Mouse (Mus musculus) heart, embryonic 16.5 days (tissue): ENCODE measurements around the gene Il1f10. TPM values are rescaled to one million over a fixed set of nuclear protein-coding genes. Genes with fewer than 3 reads are reported as not detected.

Source experiments
- ATAC-seq: fragments of 200-750 bp; cut with Nextera tagmentation; replicated peaks from 2 replicates; pipeline ENCODE4 v1.8.0; 2017; ENCODE audit warnings: moderate number of reproducible peaks; ENCODE audit not compliant: insufficient read depth, low FRiP score; ENCODE audit errors: extremely low read depth
- H3K27ac ChIP-seq: fragments of 300-500 bp; sonication (generic); 2 replicates; pipeline ENCODE4 v1.5.1; 2014; ENCODE audit warnings: mild to moderate bottlenecking, low read length, control low read depth, moderate library complexity
- H3K27me3 ChIP-seq: fragments of 300-500 bp; sonication (generic); 2 replicates; pipeline ENCODE4 v1.6.1; 2014; ENCODE audit warnings: low read length, mixed read lengths; ENCODE audit not compliant: control insufficient read depth, insufficient read depth
- H3K36me3 ChIP-seq: fragments of 300-500 bp; sonication (generic); 2 replicates; pipeline ENCODE4 v1.6.1; 2014; ENCODE audit not compliant: control insufficient read depth, insufficient read depth
- H3K4me1 ChIP-seq: fragments of 300-500 bp; sonication (generic); 2 replicates; pipeline ENCODE4 v1.6.1; 2014; ENCODE audit warnings: low read length, mixed read lengths; ENCODE audit not compliant: control insufficient read depth, insufficient read depth
- H3K4me2 ChIP-seq: fragments of 300-500 bp; sonication (generic); 2 replicates; pipeline ENCODE4 v1.6.1; 2014; ENCODE audit warnings: low read depth, mild to moderate bottlenecking, control low read depth, low read length
- H3K4me3 ChIP-seq: fragments of 300-500 bp; sonication (generic); 2 replicates; pipeline ENCODE4 v1.5.1; 2014; ENCODE audit warnings: mild to moderate bottlenecking, control low read depth, low read length
- H3K9ac ChIP-seq: fragments of 300-500 bp; sonication (generic); 2 replicates; pipeline ENCODE4 v1.6.1; 2014; ENCODE audit warnings: low read length, control low read depth
- H3K9me3 ChIP-seq: fragments of 300-500 bp; sonication (generic); replicated peaks from 2 replicates; pipeline ENCODE4 v1.6.1; 2016; ENCODE audit warnings: low read length; ENCODE audit not compliant: control insufficient read depth
- WGBS: fragments of 180-500 bp; shearing (Covaris S2); extraction: QIAGEN DNeasy Blood & Tissue Kit; methylation state at CpG from one replicate; pipeline ENCODE4 v1.1.7; 2014; 5-methylcytosine and 5-hydroxymethylcytosine counted together
- polyA plus RNA-seq: library from polyadenylated mRNA; unstranded; fragments of >200 nt; fragmentation: Nextera tagmentation; extraction: Ambion mirVana; gene quantifications from 2 replicates; pipeline ENCODE4 v1.2.1, GENCODE M21; 2015

Il1f10 gene
- polyA plus RNA-seq: not detected in 2 replicates

DNA sequence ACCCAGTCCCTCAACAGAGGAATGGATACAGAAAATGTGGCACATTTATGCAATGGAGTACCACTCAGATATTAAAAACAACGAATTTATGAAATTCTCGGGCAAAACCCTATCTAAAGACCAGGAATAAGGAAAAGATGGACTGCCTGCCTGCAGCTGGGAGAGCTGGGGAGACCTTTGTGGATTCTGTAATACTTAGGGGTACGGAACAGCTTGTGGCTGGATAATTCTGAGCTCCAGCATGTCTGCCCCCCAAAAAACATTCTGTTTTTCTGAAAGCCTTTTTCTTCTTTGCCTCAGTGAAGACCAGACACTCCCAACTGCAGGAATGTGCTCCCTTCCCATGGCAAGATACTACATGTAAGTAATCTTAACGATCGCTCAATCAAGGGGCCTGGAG, at the start of gene Il1f10:
Gene Il1f10, plus strand, starts transcription at position 301 of the 400 bp plus-strand sequence.
- Histone ChIP-seq H3K4me3 (no peak within 1 kb of the TSS), H3K36me3 (no peaks in the 10 kb centered on the region), H3K9ac (no peak within 1 kb of the TSS), H3K27ac (no peak within 1 kb of the TSS), H3K9me3 (no peaks in the 10 kb centered on the region), H3K27me3 (peaks cover 3% of the 10 kb centered on the region; the same call in 1 of the 2 replicates), H3K4me2 (no peak within 1 kb of the TSS), H3K4me1 (peaks cover 2% of the 10 kb centered on the region; the same call in 1 of the 2 replicates)
- ATAC-seq: no peak
- 67% methylated on average over 5 of the region's 5 CpGs for WGBS

DNA sequence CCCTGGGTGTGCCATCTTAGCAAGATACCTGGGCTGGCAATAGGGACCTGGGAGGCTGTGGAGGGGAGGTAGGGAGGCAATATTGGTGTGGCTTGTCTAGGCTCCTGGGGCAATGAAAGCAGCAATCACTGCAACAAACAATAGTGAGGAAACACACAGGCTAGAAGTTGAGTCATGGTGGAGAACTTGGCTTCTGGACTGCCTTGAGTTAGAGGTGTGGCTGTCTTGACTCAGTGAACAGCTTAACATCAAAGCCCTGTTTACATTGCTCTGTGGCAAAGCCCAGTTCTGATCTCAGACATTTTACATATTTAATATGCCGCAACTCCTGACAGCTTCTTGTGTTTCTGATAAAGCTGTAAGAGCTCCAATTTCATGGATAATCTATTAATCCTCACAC, 23.5 kb upstream of the Il1f10 start:
- Histone ChIP-seq H3K27me3 (no peaks in the 10 kb centered on the region), H3K36me3 (no peaks in the 10 kb centered on the region), H3K27ac (no peak overlapping the region), H3K4me3 (no peak overlapping the region), H3K4me1 (no peaks in the 10 kb centered on the region), H3K9me3 (no peaks in the 10 kb centered on the region), H3K9ac (no peak overlapping the region), H3K4me2 (no peak overlapping the region)
- ATAC-seq: no peak
- WGBS: 76% methylated on average over 1 of the region's 1 CpGs

DNA sequence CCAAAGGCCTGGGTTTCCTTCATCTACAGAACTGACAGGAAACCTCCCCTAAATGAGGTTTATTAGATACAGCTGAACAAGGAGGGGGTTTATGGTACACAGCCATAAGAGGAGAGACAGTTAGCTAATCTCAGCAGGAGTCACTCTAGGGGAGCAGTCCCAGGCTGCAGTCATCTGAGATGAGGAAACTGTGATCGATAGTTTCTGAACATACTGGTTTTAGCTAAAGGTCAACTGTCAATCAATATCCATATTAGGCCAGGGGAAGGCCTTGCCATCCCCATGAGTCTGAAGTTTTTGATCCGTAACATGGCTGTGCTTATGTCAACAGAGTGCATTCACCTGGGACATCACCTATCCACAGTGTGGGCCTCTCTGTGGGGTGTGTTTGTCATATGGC, 17.4 kb upstream of the Il1f10 start:
- no peaks in the 10 kb centered on the region for H3K27me3 ChIP-seq
- no peak overlapping the region for H3K27ac ChIP-seq
- no peaks in the 10 kb centered on the region for H3K4me1 ChIP-seq
- H3K4me3 ChIP-seq: no peak overlapping the region
- H3K9me3 ChIP-seq: no peaks in the 10 kb centered on the region
- no peaks in the 10 kb centered on the region for H3K36me3 ChIP-seq
- H3K9ac ChIP-seq: no peak overlapping the region
- WGBS: 78% methylated on average over 2 of the region's 2 CpGs
- no peak overlapping the region for H3K4me2 ChIP-seq
- no peak for ATAC-seq

DNA sequence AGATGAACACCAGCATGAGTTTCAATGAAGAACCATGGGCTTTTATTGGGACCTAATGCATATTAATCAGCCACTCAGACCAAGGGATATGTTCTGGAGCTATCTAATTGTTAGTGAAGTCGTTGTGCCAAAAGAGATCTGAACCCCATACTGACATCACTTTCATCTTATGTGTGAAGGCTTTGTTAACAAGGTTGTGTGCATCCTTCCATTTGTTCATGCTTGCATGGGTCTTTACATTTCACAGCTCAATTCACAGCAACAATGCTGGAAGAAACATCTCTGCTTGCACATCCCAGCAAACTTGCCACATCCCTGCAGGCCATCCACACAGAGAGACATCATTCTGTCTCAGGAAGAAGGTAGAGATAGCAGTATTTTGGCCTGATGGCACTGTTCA, 15.8 kb upstream of the Il1f10 start:
- no peak overlapping the region for H3K4me3 ChIP-seq

DNA sequence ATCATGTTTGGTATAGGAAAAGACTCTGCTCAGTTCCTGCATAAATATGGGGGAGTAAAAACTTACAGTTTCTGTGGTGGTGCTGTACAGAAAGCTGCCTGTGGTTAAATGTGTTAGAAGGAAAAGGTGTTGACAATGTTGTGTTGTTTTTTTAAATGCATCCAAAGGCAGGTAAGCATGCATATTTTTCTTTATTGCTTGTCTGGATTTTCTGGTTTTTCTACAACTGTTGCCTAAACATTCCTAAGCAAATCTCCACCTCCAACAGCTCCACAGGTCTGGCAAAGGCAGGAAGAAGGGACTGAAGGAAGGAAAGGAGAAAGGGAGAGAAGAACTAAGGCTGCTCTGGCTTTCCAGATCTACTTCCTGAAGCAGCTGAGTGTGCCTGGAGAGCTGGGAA, 14.3 kb upstream of the Il1f10 start, which contains the start of gene Il1f5:
Gene Il1f5, plus strand, starts transcription at position 301 of the 400 bp plus-strand sequence.
- H3K4me3 ChIP-seq: no peak within 1 kb of the TSS
- H3K9ac ChIP-seq: no peak within 1 kb of the TSS
- no peak for ATAC-seq
- no peak within 1 kb of the TSS for H3K27ac ChIP-seq
- no peaks in the 10 kb centered on the region for H3K27me3 ChIP-seq
- no peaks in the 10 kb centered on the region for H3K9me3 ChIP-seq
- no peaks in the 10 kb centered on the region for H3K4me1 ChIP-seq
- no peak within 1 kb of the TSS for H3K4me2 ChIP-seq
- H3K36me3 ChIP-seq: no peaks in the 10 kb centered on the region

More for the DNA sequence above, 15.8 kb upstream of the Il1f10 start:
- Histone ChIP-seq H3K4me1 (no peaks in the 10 kb centered on the region), H3K9me3 (no peaks in the 10 kb centered on the region), H3K36me3 (no peaks in the 10 kb centered on the region), H3K27me3 (no peaks in the 10 kb centered on the region), H3K9ac (no peak overlapping the region), H3K4me2 (no peak overlapping the region), H3K27ac (no peak overlapping the region)
- 26% methylated on average over 1 of the region's 1 CpGs for WGBS
- ATAC-seq: no peak

DNA sequence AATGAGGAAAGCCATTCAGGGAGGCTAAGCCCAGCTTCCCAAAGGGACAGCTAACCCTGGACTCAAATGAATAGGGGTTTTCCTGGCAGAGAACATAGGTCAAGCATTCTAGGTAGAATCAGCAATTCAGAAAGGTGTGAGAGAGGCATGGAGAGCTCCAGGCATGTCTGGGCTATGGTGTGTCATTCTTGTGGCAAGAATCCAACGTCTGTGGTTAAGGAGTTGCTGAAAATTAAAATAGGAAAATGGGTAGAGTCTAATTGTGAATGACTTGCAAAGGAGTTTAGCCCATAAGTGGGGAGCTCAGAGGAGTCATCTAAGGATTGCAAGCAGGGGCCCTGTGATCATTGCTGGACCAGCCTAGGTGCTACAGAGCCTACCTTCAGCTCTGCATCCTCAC, 3.6 kb downstream of the Il1f10 start:
- 32% methylated on average over 1 of the region's 1 CpGs for WGBS
- ATAC-seq: no peak
- Histone ChIP-seq H3K4me2 (no peak overlapping the region), H3K4me3 (no peak overlapping the region), H3K27ac (no peak overlapping the region), H3K27me3 (peaks cover 6% of the 10 kb centered on the region; the same call in 1 of the 2 replicates), H3K9ac (no peak overlapping the region), H3K4me1 (peaks cover 2% of the 10 kb centered on the region; the same call in 1 of the 2 replicates), H3K9me3 (no peaks in the 10 kb centered on the region), H3K36me3 (no peaks in the 10 kb centered on the region)

DNA sequence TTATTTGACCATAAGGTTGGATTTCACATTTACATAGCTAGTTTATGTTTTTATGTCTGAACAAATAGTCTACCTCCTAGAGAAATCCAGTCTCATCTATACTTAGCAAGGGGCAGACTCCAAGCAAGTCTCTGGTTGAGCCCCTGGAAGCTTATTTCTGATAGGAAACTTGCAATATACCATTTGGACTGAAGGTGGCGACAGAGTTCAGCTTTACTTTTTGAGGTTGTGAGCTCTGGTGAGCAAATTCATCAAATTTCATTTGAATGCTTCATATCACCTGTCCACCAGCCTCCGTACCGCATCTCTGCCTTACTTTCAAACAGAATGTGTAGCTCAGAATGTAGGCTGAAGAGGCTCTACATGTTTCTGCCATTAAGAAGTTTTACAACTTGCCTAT, 5.8 kb downstream of the Il1f10 start:
- Histone ChIP-seq H3K36me3 (no peaks in the 10 kb centered on the region), H3K4me3 (no peak overlapping the region), H3K4me1 (no peaks in the 10 kb centered on the region), H3K9ac (no peak overlapping the region), H3K4me2 (no peak overlapping the region), H3K27ac (no peak overlapping the region), H3K9me3 (no peaks in the 10 kb centered on the region), H3K27me3 (peaks cover 6% of the 10 kb centered on the region; the same call in 1 of the 2 replicates)
- WGBS: 12% methylated on average over 3 of the region's 3 CpGs
- no peak for ATAC-seq

DNA sequence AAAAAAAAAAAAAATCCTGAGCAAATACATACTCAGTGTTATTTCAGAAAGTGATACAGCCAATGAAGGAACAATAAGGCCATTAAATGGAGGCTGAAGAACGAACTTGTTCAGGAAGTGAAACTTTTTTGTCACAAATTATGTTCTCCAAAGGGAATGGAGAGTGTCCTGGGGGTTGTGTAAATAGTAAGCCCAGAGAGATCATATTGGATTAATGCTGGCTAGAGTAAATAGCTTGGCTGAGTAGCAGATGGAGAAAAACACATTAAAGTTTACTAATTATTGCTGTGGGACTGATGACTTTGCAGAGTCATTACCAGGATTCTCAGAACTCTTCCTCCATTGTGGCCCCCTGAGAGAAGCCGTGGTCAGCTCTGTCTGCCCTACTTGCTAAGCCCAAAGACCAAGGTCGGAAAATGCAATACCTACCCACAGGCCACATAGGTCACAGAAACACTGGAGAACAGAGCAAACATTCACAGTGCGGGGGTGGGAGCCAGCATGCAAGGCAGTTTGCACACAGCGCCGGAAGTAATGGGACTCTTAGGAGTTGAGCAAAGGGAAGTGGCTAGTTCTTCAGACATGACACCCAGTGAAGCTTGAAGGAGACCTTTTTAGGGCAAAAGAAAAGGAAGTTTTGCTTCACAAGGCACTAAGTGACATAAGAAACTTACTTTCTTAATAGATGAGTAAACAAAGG, 20.5 kb downstream of the Il1f10 start:
- Histone ChIP-seq H3K36me3 (no peaks in the 10 kb centered on the region), H3K27ac (no peak overlapping the region), H3K9ac (no peak overlapping the region), H3K27me3 (no peaks in the 10 kb centered on the region), H3K4me3 (no peak overlapping the region), H3K9me3 (no peaks in the 10 kb centered on the region), H3K4me2 (no peak overlapping the region), H3K4me1 (no peaks in the 10 kb centered on the region)
- ATAC-seq: no peak
- WGBS: 63% methylated on average over 6 of the region's 6 CpGs

DNA sequence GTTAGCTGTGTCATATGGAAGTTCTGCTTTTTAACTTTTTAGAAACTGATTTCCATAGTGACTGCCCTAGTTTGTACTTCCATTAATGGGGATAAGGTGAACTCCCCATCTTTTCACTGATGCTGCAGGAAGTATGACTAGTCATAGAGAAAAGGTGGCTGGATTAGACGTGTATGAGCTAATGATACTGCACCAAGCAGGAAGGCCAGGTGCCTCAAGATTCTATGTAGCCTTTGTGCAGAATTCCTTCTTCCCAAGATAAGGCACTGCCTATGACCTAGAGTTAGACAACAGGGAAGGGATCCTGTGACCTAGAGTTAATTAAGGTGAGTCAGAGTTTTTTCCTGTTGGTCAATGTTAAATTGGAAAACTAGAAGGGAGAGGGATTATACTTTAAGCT, 25.9 kb downstream of the Il1f10 start:
- Histone ChIP-seq H3K9me3 (no peaks in the 10 kb centered on the region), H3K4me1 (no peaks in the 10 kb centered on the region), H3K9ac (no peak overlapping the region), H3K4me2 (no peak overlapping the region), H3K27ac (no peak overlapping the region), H3K4me3 (no peak overlapping the region), H3K27me3 (no peaks in the 10 kb centered on the region), H3K36me3 (no peaks in the 10 kb centered on the region)
- WGBS: 73% methylated on average over 1 of the region's 1 CpGs
- ATAC-seq: no peak
